Mouse (Mus musculus): ENCODE data around the gene Eepd1. TPM values are rescaled to one million over a fixed set of nuclear protein-coding genes. Genes with fewer than 3 reads are reported as not detected.

The Eepd1 gene
- total and polyA plus RNA-seq, 3 experiments, result 0.85 to 1.6 TPM; not detected in 1

GRCm38 (mm10) chr9:25590740-25591139 is 109.4 kb downstream of the Eepd1 start:
- no peak overlapping the region for H3K4me3 ChIP-seq (ENCODE audit: control insufficient read depth in 1 of 2, insufficient read depth in 1 of 2, low read depth in 2 of 2, low read length in 2 of 2)
- H3K9me3 ChIP-seq (replicated peaks; ENCODE audit: insufficient read depth, low read length), result no peaks in the 10 kb centered on the region
- DNase-seq (ENCODE audit: low read depth, low spot score), result peak; percentile 30
- no peaks in the 10 kb centered on the region for H3K79me2 ChIP-seq (ENCODE audit: control insufficient read depth, insufficient read depth, low read length, poor library complexity)
- peaks cover 0 to 11% of the 10 kb centered on the region in 2 experiments; a peak in 3 of 4 replicates for H3K4me1 ChIP-seq (ENCODE audit: control insufficient read depth in 1 of 2, insufficient read depth in 2 of 2, low read length in 2 of 2)
- no peak overlapping the region for H3K27ac ChIP-seq (ENCODE audit: control insufficient read depth, low read depth, low read length)
- TF ChIP-seq GATA1 (IDR thresholded peaks at IDR 0.05; ENCODE audit: low read depth, low read length) (no peak), ZNF384 (IDR thresholded peaks at IDR 0.05; ENCODE audit: low read depth, low read length) (no peak), KAT2A (conservative IDR thresholded peaks at IDR 0.05; ENCODE audit: low read depth, low read length) (no peak), GABPA (IDR thresholded peaks at IDR 0.05; ENCODE audit: low read depth, low read length) (no peak), TAL1 (IDR thresholded peaks at IDR 0.05; ENCODE audit: low read length) (no peak), USF1 (IDR thresholded peaks at IDR 0.05; ENCODE audit: low read depth, low read length) (no peak), BHLHE40 (IDR thresholded peaks at IDR 0.05; ENCODE audit: borderline replicate concordance, low read depth, low read length) (no peak), POLR2A (IDR thresholded peaks at IDR 0.05; ENCODE audit: control insufficient read depth in 1 of 2, insufficient read depth in 1 of 2, low read depth in 1 of 2, low read length in 2 of 2, poor library complexity in 1 of 2) (no peak), TCF12 (IDR thresholded peaks at IDR 0.05; ENCODE audit: low read depth, low read length) (no peak), MXI1 (IDR thresholded peaks at IDR 0.05; ENCODE audit: low read depth, low read length) (no peak), NRF1 (IDR thresholded peaks at IDR 0.05; ENCODE audit: insufficient read depth, low read depth, low read length, poor library complexity, severe bottlenecking) (no peak), MYB (IDR thresholded peaks at IDR 0.05; ENCODE audit: low read depth, low read length) (no peak), RAD21 (IDR thresholded peaks at IDR 0.05; ENCODE audit: low read depth, low read length) (no peak), POLR2AphosphoS2 (IDR thresholded peaks at IDR 0.05; ENCODE audit: low read length) (no peak), MAX (IDR thresholded peaks at IDR 0.05; ENCODE audit: low read length) (no peak), ZMIZ1 (IDR thresholded peaks at IDR 0.05; ENCODE audit: low read depth, low read length) (no peak), HCFC1 (IDR thresholded peaks at IDR 0.05; ENCODE audit: low read depth, low read length) (no peak)
- H3K27me3 ChIP-seq (ENCODE audit: control insufficient read depth in 1 of 2, insufficient read depth in 2 of 2, low read length in 2 of 2), result no peaks in the 10 kb centered on the region
- H3K36me3 ChIP-seq (ENCODE audit: control insufficient read depth in 1 of 2, insufficient read depth in 2 of 2, low read length in 2 of 2), result peaks cover 0 to 8% of the 10 kb centered on the region in 2 experiments; a peak in 2 of 4 replicates
- no peak overlapping the region for H3K9ac ChIP-seq (ENCODE audit: control insufficient read depth, low read depth, low read length, poor library complexity, severe bottlenecking)

DNA sequence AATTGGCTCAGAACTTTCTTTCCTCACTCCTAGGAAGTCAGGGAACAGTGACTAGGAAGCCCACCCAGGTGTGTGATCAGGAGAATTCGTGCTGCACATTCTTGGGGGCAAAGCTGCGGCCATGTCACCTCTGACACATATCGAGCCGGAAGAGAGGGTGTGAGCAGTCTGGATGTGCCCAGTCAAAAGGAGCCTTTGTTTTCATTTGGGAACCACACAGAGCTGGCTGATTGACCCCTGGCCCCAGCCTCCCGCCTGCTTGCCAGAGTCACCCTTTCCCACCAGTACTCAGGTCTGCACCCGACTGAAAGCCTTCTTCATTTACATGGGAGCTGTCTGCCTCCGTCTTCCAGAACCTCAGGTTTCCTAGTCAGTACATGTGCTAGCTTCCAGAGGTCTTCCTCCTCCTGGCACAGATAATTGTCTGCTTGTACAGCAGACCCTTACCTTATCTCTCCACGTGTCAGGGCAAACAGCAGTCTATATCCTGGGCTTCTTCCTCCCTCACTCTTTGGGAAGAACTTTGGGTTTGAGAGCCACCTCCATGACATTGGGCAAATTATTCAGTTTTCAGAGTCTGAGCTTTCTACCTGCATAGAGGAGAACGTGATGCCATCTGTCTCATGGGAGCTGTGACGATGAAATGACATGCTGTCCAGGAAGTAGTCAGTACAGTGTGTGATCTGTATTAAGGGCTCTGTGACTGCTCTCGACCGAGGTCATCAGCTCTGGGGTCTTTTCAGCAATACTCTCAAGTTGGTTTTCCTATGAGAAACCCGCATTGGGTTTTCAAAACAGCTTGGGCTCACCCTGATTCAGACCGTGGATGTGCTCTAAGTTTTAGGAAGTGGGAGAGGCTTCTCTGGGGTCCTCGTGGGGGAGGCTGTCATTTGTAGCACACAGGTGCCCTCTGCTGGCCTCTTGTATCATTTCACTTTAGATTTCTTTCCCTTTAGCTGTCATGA is 110.3 kb downstream of the Eepd1 start:
- H3K9me3 ChIP-seq (replicated peaks; ENCODE audit: insufficient read depth, low read length), result no peaks in the 10 kb centered on the region
- no peaks in the 10 kb centered on the region for H3K79me2 ChIP-seq (ENCODE audit: control insufficient read depth, insufficient read depth, low read length, poor library complexity)
- peak overlapping the region; percentile 40 for H3K9ac ChIP-seq (ENCODE audit: control insufficient read depth, low read depth, low read length, poor library complexity, severe bottlenecking)
- no peak overlapping the region; the same call in 1 of the 2 replicates for H3K27ac ChIP-seq (ENCODE audit: control insufficient read depth, low read depth, low read length)
- peaks cover 0 to 11% of the 10 kb centered on the region in 2 experiments; a peak in 3 of 4 replicates for H3K4me1 ChIP-seq (ENCODE audit: control insufficient read depth in 1 of 2, insufficient read depth in 2 of 2, low read length in 2 of 2)
- no peaks in the 10 kb centered on the region for H3K27me3 ChIP-seq (ENCODE audit: control insufficient read depth in 1 of 2, insufficient read depth in 2 of 2, low read length in 2 of 2)
- peaks cover 0 to 8% of the 10 kb centered on the region in 2 experiments; a peak in 2 of 4 replicates for H3K36me3 ChIP-seq (ENCODE audit: control insufficient read depth in 1 of 2, insufficient read depth in 2 of 2, low read length in 2 of 2)
- peak; percentile 91 for DNase-seq (ENCODE audit: low read depth, low spot score)
- H3K4me3 ChIP-seq (ENCODE audit: control insufficient read depth in 1 of 2, insufficient read depth in 1 of 2, low read depth in 2 of 2, low read length in 2 of 2), result peak overlapping the region; percentile 39 to 65
- TF ChIP-seq ZC3H11A (IDR thresholded peaks at IDR 0.05; ENCODE audit: low read depth, low read length), result peak; percentile 84
- TF ChIP-seq ZKSCAN1 (IDR thresholded peaks at IDR 0.05; ENCODE audit: low read depth, low read length), result no peak
- peak; percentile 90 for TF ChIP-seq SMC3 (IDR thresholded peaks at IDR 0.05; ENCODE audit: low read depth, low read length)
- peak; percentile 80 for TF ChIP-seq MYC (IDR thresholded peaks at IDR 0.05; ENCODE audit: low read depth, low read length)
- peak in 1 of 2 experiments; percentile 32; a peak in 1 of 4 replicates for TF ChIP-seq POLR2A (IDR thresholded peaks at IDR 0.05; ENCODE audit: control insufficient read depth in 1 of 2, insufficient read depth in 1 of 2, low read depth in 1 of 2, low read length in 2 of 2, poor library complexity in 1 of 2)
- no peak for TF ChIP-seq CHD2 (IDR thresholded peaks at IDR 0.05; ENCODE audit: low read length)
- TF ChIP-seq ZNF384 (IDR thresholded peaks at IDR 0.05; ENCODE audit: low read depth, low read length), result no peak
- no peak for TF ChIP-seq MAFK (IDR thresholded peaks at IDR 0.05; ENCODE audit: borderline replicate concordance, low read depth, low read length)
- no peak for TF ChIP-seq KAT2A (conservative IDR thresholded peaks at IDR 0.05; ENCODE audit: low read depth, low read length)
- TF ChIP-seq ZMIZ1 (IDR thresholded peaks at IDR 0.05; ENCODE audit: low read depth, low read length), result no peak
- TF ChIP-seq UBTF (IDR thresholded peaks at IDR 0.05; ENCODE audit: borderline replicate concordance, insufficient read depth, low read depth, low read length), result no peak
- no peak for TF ChIP-seq HCFC1 (IDR thresholded peaks at IDR 0.05; ENCODE audit: low read depth, low read length)
- TF ChIP-seq BHLHE40 (IDR thresholded peaks at IDR 0.05; ENCODE audit: borderline replicate concordance, low read depth, low read length), result no peak
- no peak for TF ChIP-seq TCF12 (IDR thresholded peaks at IDR 0.05; ENCODE audit: low read depth, low read length)
- peak; percentile 22 for TF ChIP-seq ELF1 (IDR thresholded peaks at IDR 0.05; ENCODE audit: low read depth, low read length)
- 0 out of 2 replicates have a peak, but pooled peaks have one; percentile 29 for TF ChIP-seq MAZ (IDR thresholded peaks at IDR 0.05; ENCODE audit: low read depth, low read length)
- TF ChIP-seq TAL1 (IDR thresholded peaks at IDR 0.05; ENCODE audit: low read length), result no peak
- peak; percentile 80; the same call in 1 of the 2 replicates for TF ChIP-seq SIN3A (IDR thresholded peaks at IDR 0.05; ENCODE audit: low read length)
